Mouse (Mus musculus) neural tube, embryonic 12.5 days (tissue): ENCODE measurements around the gene Sorbs2. TPM values are rescaled to one million over a fixed set of nuclear protein-coding genes. Genes with fewer than 3 reads are reported as not detected.

Experiments used
- ATAC-seq: fragments of 200-750 bp; cut with Nextera tagmentation; 2 replicates; pipeline ENCODE4 v1.8.0; 2017; ENCODE audit warnings: low read depth, mild to moderate bottlenecking, moderate TSS enrichment, moderate library complexity; ENCODE audit not compliant: low FRiP score
- H3K27ac ChIP-seq: fragments of 300-500 bp; sonication (generic); 2 replicates; pipeline ENCODE4 v1.5.1; 2016
- H3K27me3 ChIP-seq: fragments of 300-500 bp; sonication (generic); replicated peaks from 2 replicates; pipeline ENCODE4 v1.6.1; 2016; ENCODE audit warnings: mild to moderate bottlenecking
- H3K36me3 ChIP-seq: fragments of 300-500 bp; sonication (generic); 2 replicates; pipeline ENCODE4 v1.6.1; 2016; ENCODE audit warnings: mild to moderate bottlenecking
- H3K4me1 ChIP-seq: fragments of 300-500 bp; sonication (generic); 2 replicates; pipeline ENCODE4 v1.6.1; 2016
- H3K4me2 ChIP-seq: fragments of 300-500 bp; sonication (generic); replicated peaks from 2 replicates; pipeline ENCODE4 v1.6.1; 2016; ENCODE audit warnings: mild to moderate bottlenecking
- H3K4me3 ChIP-seq: fragments of 300-500 bp; sonication (generic); 2 replicates; pipeline ENCODE4 v1.5.1; 2016
- H3K9ac ChIP-seq: fragments of 300-500 bp; sonication (generic); 2 replicates; pipeline ENCODE4 v1.6.1; 2016; ENCODE audit warnings: mild to moderate bottlenecking
- H3K9me3 ChIP-seq: fragments of 300-500 bp; sonication (generic); 2 replicates; pipeline ENCODE4 v1.6.1; 2016; ENCODE audit warnings: mild to moderate bottlenecking
- WGBS: fragments of 180-500 bp; shearing (Covaris S2); methylation state at CpG from one replicate; pipeline ENCODE4 v1.1.7; 2016; 5-methylcytosine and 5-hydroxymethylcytosine counted together
- polyA plus RNA-seq: library from polyadenylated mRNA; unstranded; fragments of >200 nt; fragmentation: Nextera tagmentation; extraction: Ambion mirVana; gene quantifications from 2 replicates; pipeline ENCODE4 v1.2.1, GENCODE M21; 2016

Gene Sorbs2
- polyA plus RNA-seq, 1 experiment from 2014 or later: 50.0 TPM

GRCm38 (mm10) chr8:45780585-45780984 lies 273.0 kb downstream of the Sorbs2 start:
- Histone ChIP-seq H3K4me1 (no peaks in the 10 kb centered on the region), H3K27me3 (no peaks in the 10 kb centered on the region), H3K27ac (no peak overlapping the region), H3K9ac (no peak overlapping the region), H3K4me2 (no peak overlapping the region), H3K9me3 (no peaks in the 10 kb centered on the region), H3K4me3 (no peak overlapping the region), H3K36me3 (peaks cover 6% of the 10 kb centered on the region)
- 67% methylated on average over 4 of the region's 4 CpGs for WGBS
- ATAC-seq: no peak

GRCm38 (mm10) chr8:45788610-45789009 lies 281.0 kb downstream of the Sorbs2 start:
- no peak overlapping the region for H3K9ac ChIP-seq
- no peaks in the 10 kb centered on the region for H3K9me3 ChIP-seq
- H3K36me3 ChIP-seq: peaks cover 2% of the 10 kb centered on the region
- no peak overlapping the region for H3K4me2 ChIP-seq
- H3K27me3 ChIP-seq: no peaks in the 10 kb centered on the region
- no peak overlapping the region for H3K4me3 ChIP-seq
- H3K27ac ChIP-seq: no peak overlapping the region
- no peak for ATAC-seq
- H3K4me1 ChIP-seq: no peaks in the 10 kb centered on the region
- 86% methylated on average over 3 of the region's 3 CpGs for WGBS

- H3K27ac ChIP-seq: no peak overlapping the region
- no peak overlapping the region for H3K4me2 ChIP-seq
- ATAC-seq: no peak
- no peaks in the 10 kb centered on the region for H3K9me3 ChIP-seq
- 90% methylated on average over 14 of the region's 14 CpGs for WGBS
- H3K9ac ChIP-seq: no peak overlapping the region
- H3K4me1 ChIP-seq: no peaks in the 10 kb centered on the region
- no peak overlapping the region for H3K4me3 ChIP-seq
- peaks cover 17% of the 10 kb centered on the region for H3K36me3 ChIP-seq
- H3K27me3 ChIP-seq: no peaks in the 10 kb centered on the region
These were observed 287.3 kb downstream of the Sorbs2 start for GRCm38 (mm10) chr8:45794847-45795246.

- Histone ChIP-seq H3K4me1 (no peaks in the 10 kb centered on the region), H3K4me2 (no peak overlapping the region), H3K36me3 (peaks cover 17% of the 10 kb centered on the region), H3K9me3 (no peaks in the 10 kb centered on the region), H3K4me3 (no peak overlapping the region), H3K27me3 (no peaks in the 10 kb centered on the region), H3K9ac (no peak overlapping the region), H3K27ac (no peak overlapping the region)
- ATAC-seq: no peak
- WGBS: 59% methylated on average over 11 of the region's 11 CpGs
These were observed 288.7 kb downstream of the Sorbs2 start for GRCm38 (mm10) chr8:45796331-45796740.

GRCm38 (mm10) chr8:45799517-45799916 lies 291.9 kb downstream of the Sorbs2 start:
- Histone ChIP-seq H3K9me3 (no peaks in the 10 kb centered on the region), H3K4me2 (no peak overlapping the region), H3K4me1 (no peaks in the 10 kb centered on the region), H3K36me3 (peaks cover 25% of the 10 kb centered on the region), H3K27ac (no peak overlapping the region), H3K9ac (no peak overlapping the region), H3K27me3 (no peaks in the 10 kb centered on the region), H3K4me3 (no peak overlapping the region)
- WGBS: 91% methylated on average over 4 of the region's 4 CpGs
- ATAC-seq: no peak

- Histone ChIP-seq H3K4me1 (no peaks in the 10 kb centered on the region), H3K27me3 (no peaks in the 10 kb centered on the region), H3K9me3 (no peaks in the 10 kb centered on the region), H3K9ac (no peak overlapping the region), H3K4me3 (no peak overlapping the region), H3K27ac (no peak overlapping the region), H3K4me2 (no peak overlapping the region), H3K36me3 (peaks cover 35% of the 10 kb centered on the region)
- 92% methylated on average over 6 of the region's 6 CpGs for WGBS
- no peak for ATAC-seq
These were observed 301.0 kb downstream of the Sorbs2 start for GRCm38 (mm10) chr8:45808597-45808996.

GRCm38 (mm10) chr8:45816765-45817426 lies 309.3 kb downstream of the Sorbs2 start:
- peaks cover 7% of the 10 kb centered on the region for H3K36me3 ChIP-seq
- no peaks in the 10 kb centered on the region for H3K9me3 ChIP-seq
- H3K27ac ChIP-seq: no peak overlapping the region
- no peak for ATAC-seq
- no peaks in the 10 kb centered on the region for H3K4me1 ChIP-seq
- H3K27me3 ChIP-seq: no peaks in the 10 kb centered on the region
- no peak overlapping the region for H3K9ac ChIP-seq
- H3K4me2 ChIP-seq: no peak overlapping the region
- 19% methylated on average over 7 of the region's 7 CpGs for WGBS
- no peak overlapping the region for H3K4me3 ChIP-seq

- H3K4me2 ChIP-seq: no peak overlapping the region
- WGBS: 86% methylated on average over 5 of the region's 5 CpGs
- ATAC-seq: no peak
These were observed 314.1 kb downstream of the Sorbs2 start for GRCm38 (mm10) chr8:45821650-45822049.

GRCm38 (mm10) chr8:45829985-45830548 lies 322.5 kb downstream of the Sorbs2 start:
- WGBS: 75% methylated on average over 2 of the region's 2 CpGs
- Histone ChIP-seq H3K4me2 (no peak overlapping the region), H3K4me1 (no peaks in the 10 kb centered on the region), H3K27me3 (no peaks in the 10 kb centered on the region), H3K4me3 (no peak overlapping the region), H3K36me3 (peaks cover 4% of the 10 kb centered on the region; the same call in 1 of the 2 replicates), H3K27ac (no peak overlapping the region), H3K9me3 (no peaks in the 10 kb centered on the region), H3K9ac (no peak overlapping the region)
- no peak for ATAC-seq

More at GRCm38 (mm10) chr8:45821650-45822049, 314.1 kb downstream of the Sorbs2 start:
- Histone ChIP-seq H3K27me3 (no peaks in the 10 kb centered on the region), H3K9ac (no peak overlapping the region), H3K4me1 (no peaks in the 10 kb centered on the region), H3K4me3 (no peak overlapping the region), H3K36me3 (peaks cover 4% of the 10 kb centered on the region; the same call in 1 of the 2 replicates), H3K9me3 (no peaks in the 10 kb centered on the region), H3K27ac (no peak overlapping the region)

GRCm38 (mm10) chr8:45833896-45834295 lies 326.3 kb downstream of the Sorbs2 start:
- Histone ChIP-seq H3K4me2 (no peak overlapping the region), H3K27me3 (no peaks in the 10 kb centered on the region), H3K27ac (no peak overlapping the region), H3K9me3 (no peaks in the 10 kb centered on the region), H3K9ac (no peak overlapping the region), H3K4me3 (no peak overlapping the region), H3K36me3 (no peaks in the 10 kb centered on the region), H3K4me1 (no peaks in the 10 kb centered on the region)
- WGBS: 82% methylated on average over 2 of the region's 2 CpGs
- no peak for ATAC-seq

GRCm38 (mm10) chr8:45843306-45843705 lies 335.7 kb downstream of the Sorbs2 start:
- H3K4me3 ChIP-seq: no peak overlapping the region
- no peak overlapping the region for H3K4me2 ChIP-seq
- H3K4me1 ChIP-seq: peaks cover 10% of the 10 kb centered on the region; the same call in 1 of the 2 replicates
- H3K9me3 ChIP-seq: no peaks in the 10 kb centered on the region
- H3K36me3 ChIP-seq: no peaks in the 10 kb centered on the region
- peak; percentile 29; the same call in 1 of the 2 replicates for ATAC-seq
- 54% methylated on average over 5 of the region's 5 CpGs for WGBS
- no peak overlapping the region for H3K9ac ChIP-seq
- H3K27me3 ChIP-seq: no peaks in the 10 kb centered on the region
- no peak overlapping the region for H3K27ac ChIP-seq

- Histone ChIP-seq H3K27ac (no peak overlapping the region), H3K27me3 (no peaks in the 10 kb centered on the region), H3K4me3 (no peak overlapping the region), H3K36me3 (no peaks in the 10 kb centered on the region), H3K9me3 (no peaks in the 10 kb centered on the region), H3K4me2 (no peak overlapping the region), H3K4me1 (peaks cover 10% of the 10 kb centered on the region; the same call in 1 of the 2 replicates), H3K9ac (no peak overlapping the region)
- 59% methylated on average over 6 of the region's 6 CpGs for WGBS
- no peak for ATAC-seq
These were observed 336.7 kb downstream of the Sorbs2 start for GRCm38 (mm10) chr8:45844097-45844885.
